Mouse (Mus musculus) heart, postnatal 0 days (tissue): ENCODE data around the gene Ptk6. TPM values are rescaled to one million over a fixed set of nuclear protein-coding genes. Genes with fewer than 3 reads are reported as not detected.

Experiments used
- ATAC-seq: fragments of 200-750 bp; cut with Nextera tagmentation; 2 replicates; pipeline ENCODE4 v1.8.0; 2017; ENCODE audit warnings: low read depth, moderate number of reproducible peaks, moderate library complexity; ENCODE audit not compliant: insufficient read depth
- DNase-seq: peaks from one replicate; pipeline ENCODE4 v3.0.0-alpha.2; 2016; ENCODE audit warnings: low spot score
- H3K27ac ChIP-seq: fragments of 300-500 bp; sonication (generic); 2 replicates; pipeline ENCODE4 v1.5.1; 2014; ENCODE audit warnings: low read depth, mild to moderate bottlenecking
- H3K27me3 ChIP-seq: fragments of 300-500 bp; sonication (generic); 2 replicates; pipeline ENCODE4 v1.6.1; 2014; ENCODE audit warnings: low read length, mixed read lengths; ENCODE audit not compliant: control insufficient read depth, insufficient read depth
- H3K36me3 ChIP-seq: fragments of 300-500 bp; sonication (generic); replicated peaks from 2 replicates; pipeline ENCODE4 v1.6.1; 2014; ENCODE audit warnings: low read length, mixed read lengths; ENCODE audit not compliant: control insufficient read depth, insufficient read depth
- H3K4me1 ChIP-seq: fragments of 300-500 bp; sonication (generic); 2 replicates; pipeline ENCODE4 v1.6.1; 2014; ENCODE audit warnings: antibody characterized with exemption; ENCODE audit not compliant: control insufficient read depth, insufficient read depth
- H3K4me2 ChIP-seq: fragments of 300-500 bp; sonication (generic); 2 replicates; pipeline ENCODE4 v1.6.1; 2014; ENCODE audit warnings: low read depth, mild to moderate bottlenecking, low read length, moderate library complexity
- H3K4me3 ChIP-seq: fragments of 300-500 bp; sonication (generic); 2 replicates; pipeline ENCODE4 v1.5.1; 2014; ENCODE audit warnings: low read depth, low read length
- H3K9ac ChIP-seq: fragments of 300-500 bp; sonication (generic); replicated peaks from 2 replicates; pipeline ENCODE4 v1.6.1; 2014; ENCODE audit warnings: low read depth, low read length, mixed read lengths
- H3K9me3 ChIP-seq: fragments of 300-500 bp; sonication (generic); replicated peaks from 2 replicates; pipeline ENCODE4 v1.6.1; 2016; ENCODE audit warnings: low read length; ENCODE audit not compliant: control insufficient read depth
- CTCF ChIP-seq: IDR thresholded peaks from 2 replicates; pipeline ENCODE4 v1.5.1; 2016; ENCODE audit warnings: antibody characterized with exemption, control low read depth, low read depth
- EP300 ChIP-seq: IDR thresholded peaks from 2 replicates; pipeline ENCODE4 v1.6.1; 2016; ENCODE audit warnings: antibody characterized with exemption, low read depth
- WGBS: fragments of 180-500 bp; shearing (Covaris S2); extraction: QIAGEN DNeasy Blood & Tissue Kit; methylation state at CpG from one replicate; pipeline ENCODE4 v1.1.7; 2014; 5-methylcytosine and 5-hydroxymethylcytosine counted together
- polyA plus RNA-seq: library from polyadenylated mRNA; unstranded; fragments of >200 nt; fragmentation: Nextera tagmentation; extraction: Ambion mirVana; gene quantifications from 2 replicates; pipeline ENCODE4 v1.2.1, GENCODE M21; 2015
- total RNA-seq: library from RNA; depleted of rRNA; stranded (reverse); fragments of >200 nt; gene quantifications from 2 replicates; pipeline ENCODE4 v1.2.3, GENCODE M21; 2014; ENCODE audit warnings: low replicate concordance

Ptk6 gene
- total and polyA plus RNA-seq, 2 experiments from 2014 or later: not detected

DNA sequence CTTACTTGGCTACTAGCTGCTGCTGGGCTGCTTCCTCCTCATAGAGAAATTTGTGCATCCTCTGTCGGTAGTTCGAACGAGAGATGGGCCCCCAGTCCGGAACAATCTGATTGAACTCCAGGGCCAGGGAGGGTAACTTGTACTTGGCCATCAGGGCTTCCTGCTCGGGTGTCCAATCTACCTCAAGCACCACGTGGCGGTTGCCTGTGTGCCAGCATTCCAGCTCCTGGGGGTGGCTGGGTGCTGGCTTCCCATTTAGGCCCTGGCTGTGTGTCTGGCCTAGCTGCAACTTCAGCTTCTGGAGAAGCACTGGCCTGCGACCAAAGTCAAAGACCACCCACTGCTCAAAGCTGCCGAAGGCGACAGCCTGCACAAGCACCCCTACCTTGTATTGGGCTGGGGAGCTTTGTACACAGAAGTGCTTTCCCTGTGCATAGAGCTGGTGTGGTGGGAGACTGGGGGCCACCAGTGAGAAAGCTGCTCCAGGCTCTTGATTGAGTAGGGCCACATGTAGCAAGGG is 35.6 kb upstream of the Ptk6 start:
- WGBS: 74% methylated on average over 10 of the region's 10 CpGs
- DNase-seq: no peak

GRCm38 (mm10) chr2:181237251-181238014 is 34.8 kb upstream of the Ptk6 start:
- TF ChIP-seq EP300: no peak
- TF ChIP-seq CTCF: no peak

More for the DNA sequence above, 35.6 kb upstream of the Ptk6 start:
- Histone ChIP-seq H3K4me1 (0 out of 2 replicates have a peak, but pooled peaks cover 9% of the 10 kb centered on the region), H3K27me3 (no peaks in the 10 kb centered on the region), H3K27ac (no peak overlapping the region), H3K9me3 (no peaks in the 10 kb centered on the region), H3K4me3 (no peak overlapping the region), H3K36me3 (peaks cover 34% of the 10 kb centered on the region), H3K4me2 (no peak overlapping the region), H3K9ac (no peak overlapping the region)
- no peak for TF ChIP-seq EP300
- TF ChIP-seq CTCF: no peak
- no peak for ATAC-seq

GRCm38 (mm10) chr2:181235681-181236566 is 33.3 kb upstream of the Ptk6 start:
- DNase-seq: no peak
- H3K36me3 ChIP-seq: peaks cover 43% of the 10 kb centered on the region
- 76% methylated on average over 23 of the region's 23 CpGs for WGBS
- H3K27ac ChIP-seq: no peak overlapping the region
- H3K4me2 ChIP-seq: no peak overlapping the region
- H3K9me3 ChIP-seq: no peaks in the 10 kb centered on the region
- no peak for TF ChIP-seq CTCF
- no peak for TF ChIP-seq EP300
- 0 out of 2 replicates have a peak, but pooled peaks cover 4% of the 10 kb centered on the region for H3K4me1 ChIP-seq
- H3K9ac ChIP-seq: no peak overlapping the region
- no peak overlapping the region for H3K4me3 ChIP-seq
- no peak for ATAC-seq
- no peaks in the 10 kb centered on the region for H3K27me3 ChIP-seq

More at GRCm38 (mm10) chr2:181237251-181238014, 34.8 kb upstream of the Ptk6 start:
- Histone ChIP-seq H3K27ac (no peak overlapping the region), H3K4me2 (no peak overlapping the region), H3K9ac (no peak overlapping the region), H3K4me1 (0 out of 2 replicates have a peak, but pooled peaks cover 9% of the 10 kb centered on the region), H3K36me3 (peaks cover 35% of the 10 kb centered on the region), H3K27me3 (no peaks in the 10 kb centered on the region), H3K4me3 (no peak overlapping the region), H3K9me3 (no peaks in the 10 kb centered on the region)
- ATAC-seq (no peak), DNase-seq (no peak)
- WGBS: 87% methylated on average over 17 of the region's 17 CpGs

- no peak overlapping the region for H3K4me2 ChIP-seq
Measured at GRCm38 (mm10) chr2:181234680-181235079, 32.1 kb upstream of the Ptk6 start.

GRCm38 (mm10) chr2:181233443-181233842 is 30.9 kb upstream of the Ptk6 start:
- no peak for TF ChIP-seq EP300
- TF ChIP-seq CTCF: no peak
- H3K4me2 ChIP-seq: no peak overlapping the region
- H3K27me3 ChIP-seq: no peaks in the 10 kb centered on the region
- no peaks in the 10 kb centered on the region for H3K9me3 ChIP-seq
- WGBS: 86% methylated on average over 15 of the region's 15 CpGs
- no peaks in the 10 kb centered on the region for H3K4me1 ChIP-seq
- peaks cover 67% of the 10 kb centered on the region for H3K36me3 ChIP-seq
- no peak overlapping the region for H3K9ac ChIP-seq
- DNase-seq (no peak), ATAC-seq (no peak)
- no peak overlapping the region for H3K4me3 ChIP-seq
- H3K27ac ChIP-seq: no peak overlapping the region

More at GRCm38 (mm10) chr2:181234680-181235079, 32.1 kb upstream of the Ptk6 start:
- ATAC-seq: no peak
- Histone ChIP-seq H3K27me3 (no peaks in the 10 kb centered on the region), H3K36me3 (peaks cover 55% of the 10 kb centered on the region), H3K4me3 (no peak overlapping the region), H3K9ac (no peak overlapping the region), H3K27ac (no peak overlapping the region), H3K4me1 (no peaks in the 10 kb centered on the region), H3K9me3 (no peaks in the 10 kb centered on the region)
- 77% methylated on average over 11 of the region's 11 CpGs for WGBS
- DNase-seq: no peak
- TF ChIP-seq CTCF (no peak), EP300 (no peak)
